Mouse (Mus musculus) MEL (cell line): ENCODE results near the gene Tex261.

Experiments used
- CTCF ChIP-seq, 3 experiments: IDR thresholded peaks in 2 of 3; conservative IDR thresholded peaks in 1 of 3; 2 replicates each; pipeline ENCODE4 v1.5.1; 2011 to 2012; ENCODE audit warnings: low read length in 3 of 3, low read depth in 2 of 3, mild to moderate bottlenecking in 2 of 3, improper control_type of control experiment in 1 of 3, inconsistent platforms in 1 of 3, mixed read lengths in 1 of 3, moderate library complexity in 1 of 3; ENCODE audit not compliant: control insufficient read depth in 1 of 3, insufficient read depth in 1 of 3, poor library complexity in 1 of 3, severe bottlenecking in 1 of 3
- POLR2A ChIP-seq, 2 experiments: IDR thresholded peaks; 2 replicates each; pipeline ENCODE4 v1.6.1; 2011 to 2012; ENCODE audit warnings: low read length in 2 of 2, mild to moderate bottlenecking in 2 of 2, control low read depth in 1 of 2, improper control_type of control experiment in 1 of 2, low read depth in 1 of 2, moderate library complexity in 1 of 2; ENCODE audit not compliant: control insufficient read depth in 1 of 2, insufficient read depth in 1 of 2, poor library complexity in 1 of 2

- TF ChIP-seq POLR2A (IDR thresholded peaks at IDR 0.05; ENCODE audit: control insufficient read depth in 1 of 2, insufficient read depth in 1 of 2, low read depth in 1 of 2, low read length in 2 of 2, poor library complexity in 1 of 2) (no peak), CTCF (IDR thresholded peaks at IDR 0.05 in 2 of 3, conservative IDR thresholded peaks at IDR 0.05 in 1 of 3; ENCODE audit: control insufficient read depth in 1 of 3, insufficient read depth in 1 of 3, low read depth in 2 of 3, low read length in 3 of 3, poor library complexity in 1 of 3, severe bottlenecking in 1 of 3) (no peak)
Measured at GRCm38 (mm10) chr6:83774126-83774525, 1.5 kb downstream of the Tex261 start.
